Mouse (Mus musculus): ENCODE results near the gene Scfd2. TPM values are rescaled to one million over a fixed set of nuclear protein-coding genes. Genes with fewer than 3 reads are reported as not detected.

Gene Scfd2
- polyA plus RNA-seq, 1 experiment from 2014 or later, result 13.2 TPM

- Histone ChIP-seq H3K27ac (ENCODE audit: low read depth) (no peak overlapping the region), H3K36me3 (ENCODE audit: control insufficient read depth, insufficient read depth, low read length) (no peaks in the 10 kb centered on the region), H3K4me3 (ENCODE audit: low read depth, low read length) (no peak overlapping the region), H3K9me3 (ENCODE audit: control insufficient read depth, low read length) (no peaks in the 10 kb centered on the region), H3K27me3 (replicated peaks; ENCODE audit: control insufficient read depth, insufficient read depth, low read length) (no peaks in the 10 kb centered on the region), H3K4me2 (ENCODE audit: low read length) (no peak overlapping the region), H3K9ac (ENCODE audit: low read length) (no peak overlapping the region), H3K4me1 (replicated peaks; ENCODE audit: control insufficient read depth, insufficient read depth, low read length) (0 out of 2 replicates have a peak, but pooled peaks cover 7% of the 10 kb centered on the region)
- ATAC-seq (replicated peaks; ENCODE audit: low FRiP score, low TSS enrichment, low read depth) (no peak), DNase-seq (ENCODE audit: low spot score) (no peak)
- WGBS, result 84% methylated on average over 10 of the region's 10 CpGs
Observed at GRCm38 (mm10) chr5:74476551-74476950, 55.0 kb downstream of the Scfd2 start.

GRCm38 (mm10) chr5:74473117-74473516, 58.4 kb downstream of the Scfd2 start:
- no peak overlapping the region for H3K4me3 ChIP-seq (ENCODE audit: low read depth, low read length)
- 87% methylated on average over 11 of the region's 11 CpGs for WGBS
- no peak for DNase-seq (ENCODE audit: low spot score)
- no peak overlapping the region for H3K27ac ChIP-seq (ENCODE audit: low read depth)
- no peak overlapping the region for H3K4me2 ChIP-seq (ENCODE audit: low read length)
- H3K9ac ChIP-seq (ENCODE audit: low read length), result no peak overlapping the region
- no peaks in the 10 kb centered on the region for H3K27me3 ChIP-seq (replicated peaks; ENCODE audit: control insufficient read depth, insufficient read depth, low read length)
- H3K4me1 ChIP-seq (replicated peaks; ENCODE audit: control insufficient read depth, insufficient read depth, low read length), result peaks cover 15% of the 10 kb centered on the region; the same call in 1 of the 2 replicates
- no peaks in the 10 kb centered on the region for H3K36me3 ChIP-seq (ENCODE audit: control insufficient read depth, insufficient read depth, low read length)
- no peaks in the 10 kb centered on the region for H3K9me3 ChIP-seq (ENCODE audit: control insufficient read depth, low read length)
- ATAC-seq (replicated peaks; ENCODE audit: low FRiP score, low TSS enrichment, low read depth), result no peak

- Histone ChIP-seq H3K9ac (ENCODE audit: low read length) (no peak overlapping the region), H3K36me3 (ENCODE audit: control insufficient read depth, insufficient read depth, low read length) (no peaks in the 10 kb centered on the region), H3K27ac (ENCODE audit: low read depth) (peak overlapping the region; percentile 51; the same call in 1 of the 2 replicates), H3K9me3 (ENCODE audit: control insufficient read depth, low read length) (no peaks in the 10 kb centered on the region), H3K4me3 (ENCODE audit: low read depth, low read length) (no peak overlapping the region), H3K27me3 (replicated peaks; ENCODE audit: control insufficient read depth, insufficient read depth, low read length) (no peaks in the 10 kb centered on the region), H3K4me1 (replicated peaks; ENCODE audit: control insufficient read depth, insufficient read depth, low read length) (peaks cover 15% of the 10 kb centered on the region), H3K4me2 (ENCODE audit: low read length) (no peak overlapping the region)
- ATAC-seq (replicated peaks; ENCODE audit: low FRiP score, low TSS enrichment, low read depth) (no peak), DNase-seq (ENCODE audit: low spot score) (no peak)
- WGBS, result 85% methylated on average over 3 of the region's 3 CpGs
Observed at GRCm38 (mm10) chr5:74470819-74471218, 60.7 kb downstream of the Scfd2 start.

DNA sequence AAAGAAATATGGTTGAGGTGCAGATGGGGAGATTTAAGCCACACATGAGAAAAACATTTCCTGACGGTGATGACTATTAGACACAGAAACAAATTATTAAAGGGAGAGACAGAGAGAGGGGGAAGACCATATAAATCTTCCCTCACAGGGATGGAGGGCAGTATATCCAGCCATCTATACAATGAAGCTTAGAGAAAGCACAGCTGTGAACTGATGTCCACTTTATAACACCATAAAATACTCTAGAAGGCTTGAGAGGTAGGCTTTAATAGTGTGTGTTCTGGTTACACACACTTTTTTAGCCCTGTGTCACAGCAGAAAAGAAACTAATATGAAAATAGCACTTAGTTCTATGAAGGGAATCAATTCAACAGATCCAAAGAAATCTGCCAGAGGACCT, 61.9 kb downstream of the Scfd2 start:
- WGBS, result 24% methylated on average over 1 of the region's 1 CpGs
- Histone ChIP-seq H3K9me3 (ENCODE audit: control insufficient read depth, low read length) (no peaks in the 10 kb centered on the region), H3K4me1 (replicated peaks; ENCODE audit: control insufficient read depth, insufficient read depth, low read length) (peaks cover 15% of the 10 kb centered on the region), H3K4me2 (ENCODE audit: low read length) (no peak overlapping the region), H3K36me3 (ENCODE audit: control insufficient read depth, insufficient read depth, low read length) (no peaks in the 10 kb centered on the region), H3K27ac (ENCODE audit: low read depth) (peak overlapping the region; percentile 51; the same call in 1 of the 2 replicates), H3K9ac (ENCODE audit: low read length) (no peak overlapping the region), H3K4me3 (ENCODE audit: low read depth, low read length) (no peak overlapping the region), H3K27me3 (replicated peaks; ENCODE audit: control insufficient read depth, insufficient read depth, low read length) (no peaks in the 10 kb centered on the region)
- DNase-seq (ENCODE audit: low spot score) (no peak), ATAC-seq (replicated peaks; ENCODE audit: low FRiP score, low TSS enrichment, low read depth) (no peak)

- WGBS, result 64% methylated on average over 3 of the region's 3 CpGs
- DNase-seq (ENCODE audit: low spot score), result no peak
- no peak overlapping the region for H3K9ac ChIP-seq (ENCODE audit: low read length)
Observed at GRCm38 (mm10) chr5:74467753-74468152, 63.8 kb downstream of the Scfd2 start.

DNA sequence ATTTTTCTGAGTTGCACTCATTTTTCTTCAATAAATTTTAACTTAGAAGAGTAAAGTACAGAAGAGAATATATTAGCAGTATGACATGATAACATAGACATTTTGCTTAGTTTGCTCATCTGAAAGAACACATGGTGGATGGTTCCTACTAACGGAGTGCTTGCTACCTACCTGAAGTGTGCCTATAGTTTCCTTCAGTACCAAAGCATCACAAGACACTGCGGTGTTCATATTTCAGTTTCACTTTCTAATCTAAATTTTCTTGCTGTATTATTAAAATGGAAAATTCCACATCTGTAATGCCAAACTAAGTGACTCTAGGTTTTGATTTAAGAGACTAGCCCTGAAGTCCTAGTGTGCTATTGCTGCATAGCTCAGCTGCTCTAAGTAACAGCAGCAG, 74.8 kb downstream of the Scfd2 start:
- Histone ChIP-seq H3K36me3 (ENCODE audit: control insufficient read depth, insufficient read depth, low read length) (no peaks in the 10 kb centered on the region), H3K4me1 (replicated peaks; ENCODE audit: control insufficient read depth, insufficient read depth, low read length) (no peaks in the 10 kb centered on the region), H3K9ac (ENCODE audit: low read length) (no peak overlapping the region), H3K9me3 (ENCODE audit: control insufficient read depth, low read length) (no peaks in the 10 kb centered on the region), H3K4me3 (ENCODE audit: low read depth, low read length) (no peak overlapping the region), H3K27me3 (replicated peaks; ENCODE audit: control insufficient read depth, insufficient read depth, low read length) (no peaks in the 10 kb centered on the region), H3K27ac (ENCODE audit: low read depth) (no peak overlapping the region), H3K4me2 (ENCODE audit: low read length) (0 out of 2 replicates have a peak overlapping the region, but pooled peaks have one; percentile 6)
- 46% methylated on average over 2 of the region's 2 CpGs for WGBS
- ATAC-seq (replicated peaks; ENCODE audit: low FRiP score, low TSS enrichment, low read depth) (no peak), DNase-seq (ENCODE audit: low spot score) (no peak)

More at GRCm38 (mm10) chr5:74467753-74468152, 63.8 kb downstream of the Scfd2 start:
- no peaks in the 10 kb centered on the region for H3K9me3 ChIP-seq (ENCODE audit: control insufficient read depth, low read length)
- H3K27ac ChIP-seq (ENCODE audit: low read depth), result no peak overlapping the region
- peaks cover 15% of the 10 kb centered on the region for H3K4me1 ChIP-seq (replicated peaks; ENCODE audit: control insufficient read depth, insufficient read depth, low read length)
- H3K4me2 ChIP-seq (ENCODE audit: low read length), result no peak overlapping the region
- H3K4me3 ChIP-seq (ENCODE audit: low read depth, low read length), result no peak overlapping the region
- no peaks in the 10 kb centered on the region for H3K27me3 ChIP-seq (replicated peaks; ENCODE audit: control insufficient read depth, insufficient read depth, low read length)
- no peak for ATAC-seq (replicated peaks; ENCODE audit: low FRiP score, low TSS enrichment, low read depth)
- H3K36me3 ChIP-seq (ENCODE audit: control insufficient read depth, insufficient read depth, low read length), result no peaks in the 10 kb centered on the region

GRCm38 (mm10) chr5:74455510-74456269, 75.9 kb downstream of the Scfd2 start:
- no peak overlapping the region for H3K4me3 ChIP-seq (ENCODE audit: low read depth, low read length)
- ATAC-seq (replicated peaks; ENCODE audit: low FRiP score, low TSS enrichment, low read depth) (no peak), DNase-seq (ENCODE audit: low spot score) (no peak)
- H3K9me3 ChIP-seq (ENCODE audit: control insufficient read depth, low read length), result no peaks in the 10 kb centered on the region
- H3K4me1 ChIP-seq (replicated peaks; ENCODE audit: control insufficient read depth, insufficient read depth, low read length), result 0 out of 2 replicates have a peak, but pooled peaks cover 3% of the 10 kb centered on the region
- 85% methylated on average over 6 of the region's 6 CpGs for WGBS
- H3K4me2 ChIP-seq (ENCODE audit: low read length), result no peak overlapping the region
- H3K27me3 ChIP-seq (replicated peaks; ENCODE audit: control insufficient read depth, insufficient read depth, low read length), result no peaks in the 10 kb centered on the region
- no peak overlapping the region for H3K9ac ChIP-seq (ENCODE audit: low read length)
- no peaks in the 10 kb centered on the region for H3K36me3 ChIP-seq (ENCODE audit: control insufficient read depth, insufficient read depth, low read length)
- 0 out of 2 replicates have a peak overlapping the region, but pooled peaks have one; percentile 33 for H3K27ac ChIP-seq (ENCODE audit: low read depth)

DNA sequence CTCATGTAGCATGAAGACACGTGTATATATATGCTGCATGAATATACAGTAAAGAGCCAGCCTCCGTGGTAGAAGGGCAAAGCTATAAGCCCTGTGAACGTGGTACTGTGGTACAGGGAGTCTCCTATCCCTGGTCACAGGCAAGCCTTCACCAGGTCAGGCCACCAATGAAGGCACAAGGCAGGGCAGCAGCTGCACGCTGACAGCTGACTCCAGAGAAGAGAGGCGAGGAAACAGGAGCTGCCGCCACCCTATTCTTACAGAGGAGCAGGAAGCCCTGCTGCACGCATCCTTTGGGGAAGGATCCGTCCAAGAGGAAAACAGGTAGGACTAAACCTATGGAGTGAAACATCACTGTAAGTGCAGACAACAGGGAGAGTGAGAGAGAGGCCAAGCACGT, 76.5 kb downstream of the Scfd2 start:
- H3K36me3 ChIP-seq (ENCODE audit: control insufficient read depth, insufficient read depth, low read length), result no peaks in the 10 kb centered on the region
- 87% methylated on average over 9 of the region's 9 CpGs for WGBS
- 0 out of 2 replicates have a peak, but pooled peaks cover 6% of the 10 kb centered on the region for H3K4me1 ChIP-seq (replicated peaks; ENCODE audit: control insufficient read depth, insufficient read depth, low read length)
- H3K27me3 ChIP-seq (replicated peaks; ENCODE audit: control insufficient read depth, insufficient read depth, low read length), result no peaks in the 10 kb centered on the region
- no peak for DNase-seq (ENCODE audit: low spot score)
- 0 out of 2 replicates have a peak overlapping the region, but pooled peaks have one; percentile 33 for H3K27ac ChIP-seq (ENCODE audit: low read depth)
- no peaks in the 10 kb centered on the region for H3K9me3 ChIP-seq (ENCODE audit: control insufficient read depth, low read length)
- no peak for ATAC-seq (replicated peaks; ENCODE audit: low FRiP score, low TSS enrichment, low read depth)
- H3K9ac ChIP-seq (ENCODE audit: low read length), result no peak overlapping the region
- no peak overlapping the region for H3K4me2 ChIP-seq (ENCODE audit: low read length)
- H3K4me3 ChIP-seq (ENCODE audit: low read depth, low read length), result no peak overlapping the region

DNA sequence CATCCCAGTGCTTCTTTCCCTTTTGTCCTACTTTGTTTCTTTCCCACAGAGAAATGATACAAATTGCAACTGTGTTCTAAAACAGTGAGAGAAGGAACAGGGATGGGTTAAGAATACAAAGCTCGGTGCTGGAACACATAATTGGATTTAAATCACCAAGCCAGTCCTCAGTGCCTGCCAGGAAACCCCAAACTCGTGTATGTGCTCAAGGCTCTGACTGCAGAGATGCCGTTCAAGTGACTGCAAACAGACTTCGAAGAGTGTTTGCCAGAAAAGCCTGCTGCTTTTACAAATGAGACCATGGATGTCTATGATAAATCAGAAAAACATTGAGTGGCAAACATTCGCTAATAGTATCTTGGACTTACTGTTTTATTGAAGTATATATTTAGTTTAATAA, 80.6 kb downstream of the Scfd2 start:
- WGBS, result 36% methylated on average over 5 of the region's 5 CpGs
- H3K4me2 ChIP-seq (ENCODE audit: low read length), result no peak overlapping the region
- peaks cover 6% of the 10 kb centered on the region; the same call in 1 of the 2 replicates for H3K4me1 ChIP-seq (replicated peaks; ENCODE audit: control insufficient read depth, insufficient read depth, low read length)
- DNase-seq (ENCODE audit: low spot score) (no peak), ATAC-seq (replicated peaks; ENCODE audit: low FRiP score, low TSS enrichment, low read depth) (no peak)
- no peak overlapping the region for H3K9ac ChIP-seq (ENCODE audit: low read length)
- H3K27me3 ChIP-seq (replicated peaks; ENCODE audit: control insufficient read depth, insufficient read depth, low read length), result no peaks in the 10 kb centered on the region
- H3K4me3 ChIP-seq (ENCODE audit: low read depth, low read length), result no peak overlapping the region
- H3K36me3 ChIP-seq (ENCODE audit: control insufficient read depth, insufficient read depth, low read length), result no peaks in the 10 kb centered on the region
- H3K9me3 ChIP-seq (ENCODE audit: control insufficient read depth, low read length), result no peaks in the 10 kb centered on the region
- no peak overlapping the region for H3K27ac ChIP-seq (ENCODE audit: low read depth)
